Mouse (Mus musculus) megakaryocyte progenitor cell, adult 5-6 weeks (primary cell): Measurements from ENCODE around the gene Immp2l. TPM values are rescaled to one million over a fixed set of nuclear protein-coding genes. Genes with fewer than 3 reads are reported as not detected.
A peak's percentile ranks its signal among the peaks of the same experiment; 100 is the strongest.

Experiments used
- ATAC-seq: replicated peaks from 2 replicates; pipeline ENCODE4 v1.8.0; 2016; ENCODE audit warnings: mild to moderate bottlenecking, moderate TSS enrichment, inconsistent platforms; ENCODE audit not compliant: poor library complexity
- total RNA-seq, 2 experiments: library from RNA; stranded (forward) in 1 of 2; stranded (reverse) in 1 of 2; fragments of 157-497, 149-512 nt in 1 of 2; fragments of 200-1000 nt in 1 of 2; gene quantifications; 2 replicates each; pipeline versions ENCODE4 v1.2.3 to v1.2.4; 2015 to 2017

The Immp2l gene
- total RNA-seq, 2 experiments from 2014 or later: 5.7 to 9.1 TPM

DNA sequence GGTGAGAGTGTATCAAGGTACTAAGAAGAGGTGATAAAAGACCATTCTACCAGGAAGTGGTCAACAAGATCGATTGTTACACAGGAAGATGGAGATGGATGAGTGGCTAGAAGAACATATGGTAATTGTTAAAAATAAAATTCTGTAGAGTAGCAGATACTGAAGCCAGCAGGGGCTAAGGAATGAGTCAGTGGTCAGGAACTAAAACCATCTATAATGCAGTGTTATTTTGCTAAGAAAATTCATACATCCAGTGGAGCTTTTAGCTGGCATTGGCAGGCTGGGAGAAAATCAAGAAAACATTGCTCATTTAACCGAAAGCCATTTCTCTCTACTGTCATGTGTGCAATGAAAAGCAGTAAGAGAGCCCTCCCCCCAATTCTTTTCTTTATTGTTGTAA lies 913.9 kb downstream of the Immp2l start:
- ATAC-seq: no peak

GRCm38 (mm10) chr12:41941853-41942252 lies 918.0 kb downstream of the Immp2l start:
- no peak for ATAC-seq

- ATAC-seq: no peak
Observed at GRCm38 (mm10) chr12:41944079-41944672, 920.3 kb downstream of the Immp2l start.

- no peak for ATAC-seq
Observed at GRCm38 (mm10) chr12:41946536-41946935, 922.6 kb downstream of the Immp2l start.

DNA sequence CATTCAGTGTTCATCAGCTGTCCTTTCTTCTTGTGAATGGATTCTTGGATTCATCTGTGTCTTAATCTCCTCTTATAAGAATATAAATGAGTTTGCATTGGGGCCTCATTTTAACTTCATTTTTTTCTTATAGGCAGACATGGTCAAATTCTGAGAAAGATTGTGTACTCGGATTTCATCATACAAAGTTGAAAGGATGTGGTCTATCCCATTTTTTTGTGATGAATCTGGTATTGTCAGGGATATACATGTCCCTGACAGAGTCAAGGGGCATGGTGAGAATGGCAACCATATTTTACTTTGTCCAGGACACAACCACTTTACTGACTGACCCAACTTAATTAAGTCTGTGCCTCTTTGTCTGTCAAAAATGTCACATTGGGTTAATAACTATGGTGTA lies 925.5 kb downstream of the Immp2l start:
- no peak for ATAC-seq

DNA sequence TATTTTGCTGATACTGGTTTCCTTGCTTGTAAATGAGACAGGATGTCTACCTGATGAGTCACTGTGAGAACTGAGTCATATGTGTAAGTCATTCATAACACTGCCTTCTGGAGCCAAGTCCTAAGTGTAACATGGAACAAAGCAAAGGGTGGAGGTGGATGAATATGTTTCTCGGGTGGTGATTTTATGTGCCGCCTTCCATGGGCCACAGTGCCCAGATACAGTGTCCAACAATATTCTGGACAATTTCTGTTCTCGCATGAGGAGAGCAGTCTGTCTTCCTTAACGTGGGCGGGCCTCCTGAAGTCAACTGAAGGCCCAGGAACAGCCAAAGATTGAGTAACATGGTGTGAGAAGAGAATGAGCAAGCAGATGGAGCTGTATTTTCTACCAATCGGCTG lies 926.0 kb downstream of the Immp2l start:
- ATAC-seq: no peak

DNA sequence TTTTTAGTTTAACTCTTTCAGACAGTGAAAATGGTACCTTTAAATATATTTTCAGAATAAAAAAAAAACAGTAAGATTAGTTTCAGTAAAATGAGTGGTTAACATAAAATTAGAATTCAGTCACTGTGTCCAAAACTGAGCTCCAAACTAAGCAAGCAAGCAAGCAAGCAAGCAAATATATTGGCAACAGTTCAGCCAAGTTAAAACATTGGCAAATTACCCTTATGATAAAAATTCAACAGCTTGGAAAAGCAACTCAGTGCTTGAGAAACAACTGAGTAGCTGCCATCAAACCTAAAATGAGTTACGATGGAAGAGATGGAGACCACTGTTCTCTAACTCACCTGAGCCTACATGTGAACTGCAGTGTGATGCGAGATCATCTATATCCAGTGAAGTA lies 926.8 kb downstream of the Immp2l start:
- ATAC-seq: no peak

DNA sequence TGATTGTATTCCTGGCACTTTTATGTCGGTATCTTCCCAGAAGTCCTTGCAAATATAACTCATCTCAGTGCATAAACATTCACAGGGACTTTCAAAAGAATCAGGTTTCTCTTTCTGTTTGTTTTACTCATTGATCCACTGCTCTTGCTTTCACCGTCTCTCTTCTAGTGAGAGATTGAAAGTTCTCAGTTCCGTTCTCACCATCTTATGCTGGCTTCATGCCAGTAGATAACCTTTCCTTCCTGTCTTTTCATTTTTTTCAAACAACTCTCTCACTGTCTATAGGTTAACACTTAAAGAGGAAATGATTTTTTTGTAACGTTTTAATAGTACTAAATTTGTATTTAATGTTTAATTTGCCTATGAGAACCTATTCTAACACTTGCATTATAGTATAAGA lies 937.1 kb downstream of the Immp2l start:
- no peak for ATAC-seq

GRCm38 (mm10) chr12:41991408-41991807 lies 967.5 kb downstream of the Immp2l start:
- peak; percentile 64 for ATAC-seq
